Mouse (Mus musculus) midbrain, postnatal 0 days (tissue): ENCODE results near the gene Olfr318. TPM values are rescaled to one million over a fixed set of nuclear protein-coding genes. Genes with fewer than 3 reads are reported as not detected.

Experiments used
- ATAC-seq: fragments of 200-750 bp; cut with Nextera tagmentation; 2 replicates; pipeline ENCODE4 v1.8.0; 2017; ENCODE audit warnings: moderate number of reproducible peaks, mild to moderate bottlenecking, moderate TSS enrichment, moderate library complexity; ENCODE audit not compliant: low FRiP score
- DNase-seq: peaks from one replicate; pipeline ENCODE4 v3.0.0-alpha.2; 2015; ENCODE audit warnings: low spot score
- H3K27ac ChIP-seq: fragments of 300-500 bp; sonication (generic); 2 replicates; pipeline ENCODE4 v1.5.1; 2014; ENCODE audit warnings: low read depth, mild to moderate bottlenecking, low read length, mixed read lengths
- H3K27me3 ChIP-seq: fragments of 300-500 bp; sonication (generic); 2 replicates; pipeline ENCODE4 v1.6.1; 2014; ENCODE audit warnings: low read length, control low read depth, mixed read lengths; ENCODE audit not compliant: insufficient read depth
- H3K36me3 ChIP-seq: fragments of 300-500 bp; sonication (generic); 2 replicates; pipeline ENCODE4 v1.6.1; 2014; ENCODE audit warnings: low read length, control low read depth, mixed read lengths; ENCODE audit not compliant: insufficient read depth
- H3K4me1 ChIP-seq: fragments of 300-500 bp; sonication (generic); 2 replicates; pipeline ENCODE4 v1.6.1; 2014; ENCODE audit warnings: mild to moderate bottlenecking, control low read depth, antibody characterized with exemption, low read length, mixed read lengths; ENCODE audit not compliant: insufficient read depth
- H3K4me2 ChIP-seq: fragments of 300-500 bp; sonication (generic); 2 replicates; pipeline ENCODE4 v1.6.1; 2014; ENCODE audit warnings: low read depth, mild to moderate bottlenecking, low read length, mixed read lengths; ENCODE audit not compliant: poor library complexity, severe bottlenecking
- H3K4me3 ChIP-seq: fragments of 300-500 bp; sonication (generic); 2 replicates; pipeline ENCODE4 v1.5.1; 2014; ENCODE audit warnings: low read depth, mild to moderate bottlenecking, low read length, moderate library complexity
- H3K9ac ChIP-seq: fragments of 300-500 bp; sonication (generic); replicated peaks from 2 replicates; pipeline ENCODE4 v1.6.1; 2014; ENCODE audit warnings: mild to moderate bottlenecking, low read length, moderate library complexity, mixed read lengths; ENCODE audit not compliant: poor library complexity, severe bottlenecking
- H3K9me3 ChIP-seq: fragments of 300-500 bp; sonication (generic); 2 replicates; pipeline ENCODE4 v1.6.1; 2016; ENCODE audit warnings: low read length, control low read depth
- CTCF ChIP-seq: IDR thresholded peaks from 2 replicates; pipeline ENCODE4 v1.5.1; 2016; ENCODE audit warnings: antibody characterized with exemption, mild to moderate bottlenecking
- polyA plus RNA-seq: library from polyadenylated mRNA; unstranded; fragments of >200 nt; fragmentation: Nextera tagmentation; extraction: Ambion mirVana; gene quantifications from 2 replicates; pipeline ENCODE4 v1.2.1, GENCODE M21; 2015
- total RNA-seq: library from RNA; depleted of rRNA; stranded (reverse); fragments of >200 nt; gene quantifications from 2 replicates; pipeline ENCODE4 v1.2.3, GENCODE M21; 2014; rRNA removed

Gene Olfr318
- total and polyA plus RNA-seq, 2 experiments from 2014 or later: not detected

DNA sequence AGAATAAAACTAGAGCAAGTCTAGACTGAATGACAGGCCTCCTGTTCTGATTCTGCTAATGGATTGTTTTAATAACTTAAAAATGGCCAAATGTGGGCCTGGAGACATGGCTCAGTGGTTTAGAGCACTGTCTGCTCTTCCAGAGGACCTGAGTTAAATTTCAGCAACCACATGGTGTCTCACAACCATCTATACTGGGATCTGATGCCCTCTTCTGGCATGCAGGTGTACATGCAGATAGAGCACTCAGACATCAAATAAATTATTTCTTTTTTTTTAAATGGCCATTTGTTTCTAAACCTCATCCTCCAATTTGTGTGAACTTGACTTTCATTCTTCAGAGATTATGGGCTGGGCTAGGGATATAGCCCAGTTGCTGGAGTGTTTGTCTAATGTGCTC, 54.6 kb downstream of the Olfr318 start:
- Histone ChIP-seq H3K4me3 (no peak overlapping the region), H3K4me2 (no peak overlapping the region), H3K4me1 (no peaks in the 10 kb centered on the region), H3K36me3 (no peaks in the 10 kb centered on the region), H3K27me3 (no peaks in the 10 kb centered on the region), H3K27ac (no peak overlapping the region), H3K9ac (no peak overlapping the region), H3K9me3 (no peaks in the 10 kb centered on the region)
- 0 out of 2 replicates have a peak, but pooled peaks have one; percentile 9 for TF ChIP-seq CTCF
- no peak for ATAC-seq
- no peak for DNase-seq

Other genes with a start within 250 kb of the Olfr318 start
- not detected in 2 replicates for gene Olfr332, start 231.5 kb downstream of the Olfr318 start, total RNA-seq
- not detected in 2 replicates for gene Olfr332, start 231.5 kb downstream of the Olfr318 start, polyA plus RNA-seq
- gene Olfr331, start 221.4 kb downstream of the Olfr318 start, total RNA-seq: not detected in 2 replicates
- gene Olfr331, start 221.4 kb downstream of the Olfr318 start, polyA plus RNA-seq: not detected in 2 replicates
- not detected in 2 replicates for gene Olfr330, start 189.2 kb downstream of the Olfr318 start, total RNA-seq
- not detected in 2 replicates for gene Olfr330, start 189.2 kb downstream of the Olfr318 start, polyA plus RNA-seq
- gene Olfr329-ps, start 177.6 kb downstream of the Olfr318 start, total RNA-seq: not detected in 2 replicates
- gene Olfr329-ps, start 177.6 kb downstream of the Olfr318 start, polyA plus RNA-seq: not detected in 2 replicates
- gene Olfr328, start 168.4 kb downstream of the Olfr318 start, total RNA-seq: not detected in 2 replicates
- not detected in 2 replicates for gene Olfr328, start 168.4 kb downstream of the Olfr318 start, polyA plus RNA-seq
- not detected in 2 replicates for gene Olfr224, start 153.5 kb downstream of the Olfr318 start, total RNA-seq
- gene Olfr224, start 153.5 kb downstream of the Olfr318 start, polyA plus RNA-seq: not detected in 2 replicates
- not detected in 2 replicates for gene Olfr325, start 146.3 kb downstream of the Olfr318 start, total RNA-seq
- not detected in 2 replicates for gene Olfr325, start 146.3 kb downstream of the Olfr318 start, polyA plus RNA-seq
- 0.28 and 0.49 TPM in 2 replicates for gene Olfr324, start 128.9 kb downstream of the Olfr318 start, total RNA-seq
- 0.04 and 0.05 TPM in 2 replicates for gene Olfr324, start 128.9 kb downstream of the Olfr318 start, polyA plus RNA-seq
- gene 2210407C18Rik, start 107.9 kb downstream of the Olfr318 start, total RNA-seq: not detected in 2 replicates
- gene 2210407C18Rik, start 107.9 kb downstream of the Olfr318 start, polyA plus RNA-seq: not detected in 2 replicates
- gene Olfr323, start 93.5 kb downstream of the Olfr318 start, total RNA-seq: 0.16 TPM in 1 of 2 replicates, not detected in the other
- gene Olfr323, start 93.5 kb downstream of the Olfr318 start, polyA plus RNA-seq: not detected in 2 replicates
- 0.22 and 0.76 TPM in 2 replicates for gene Trim58, start 83.5 kb downstream of the Olfr318 start, total RNA-seq
- gene Trim58, start 83.5 kb downstream of the Olfr318 start, polyA plus RNA-seq: 0.20 and 0.38 TPM in 2 replicates
- gene Olfr322, start 65.2 kb downstream of the Olfr318 start, total RNA-seq: not detected in 2 replicates
- gene Olfr322, start 65.2 kb downstream of the Olfr318 start, polyA plus RNA-seq: not detected in 2 replicates
- gene Olfr320, start 42.9 kb downstream of the Olfr318 start, total RNA-seq: not detected in 2 replicates
- gene Olfr320, start 42.9 kb downstream of the Olfr318 start, polyA plus RNA-seq: not detected in 2 replicates
- not detected in 2 replicates for gene Olfr319, start 24.9 kb downstream of the Olfr318 start, total RNA-seq
- gene Olfr319, start 24.9 kb downstream of the Olfr318 start, polyA plus RNA-seq: not detected in 2 replicates
- gene Olfr317, start 15.2 kb upstream of the Olfr318 start, total RNA-seq: 0.11 and 0.14 TPM in 2 replicates
- gene Olfr317, start 15.2 kb upstream of the Olfr318 start, polyA plus RNA-seq: 0.12 and 0.15 TPM in 2 replicates
- gene Olfr316, start 28.7 kb upstream of the Olfr318 start, total RNA-seq: not detected in 2 replicates
- not detected in 2 replicates for gene Olfr316, start 28.7 kb upstream of the Olfr318 start, polyA plus RNA-seq
- not detected in 2 replicates for gene Olfr315, start 49.2 kb upstream of the Olfr318 start, total RNA-seq
- not detected in 2 replicates for gene Olfr315, start 49.2 kb upstream of the Olfr318 start, polyA plus RNA-seq
- gene Olfr314, start 58.9 kb upstream of the Olfr318 start, total RNA-seq: not detected in 2 replicates
- not detected in 2 replicates for gene Olfr314, start 58.9 kb upstream of the Olfr318 start, polyA plus RNA-seq
- gene Fam183b, start 77.9 kb upstream of the Olfr318 start, total RNA-seq: 2.6 and 3.1 TPM in 2 replicates
- gene Fam183b, start 77.9 kb upstream of the Olfr318 start, polyA plus RNA-seq: 17.3 and 17.7 TPM in 2 replicates
- not detected in 2 replicates for gene Olfr313, start 91.0 kb upstream of the Olfr318 start, total RNA-seq
- not detected in 2 replicates for gene Olfr313, start 91.0 kb upstream of the Olfr318 start, polyA plus RNA-seq
- gene Olfr312, start 105.2 kb upstream of the Olfr318 start, total RNA-seq: not detected in 2 replicates
- gene Olfr312, start 105.2 kb upstream of the Olfr318 start, polyA plus RNA-seq: not detected in 2 replicates
- gene Olfr311, start 115.2 kb upstream of the Olfr318 start, total RNA-seq: not detected in 2 replicates
- not detected in 2 replicates for gene Olfr311, start 115.2 kb upstream of the Olfr318 start, polyA plus RNA-seq
- 13.6 and 20.2 TPM in 2 replicates for gene Gm12258, start 123.1 kb upstream of the Olfr318 start, total RNA-seq
- gene Gm12258, start 123.1 kb upstream of the Olfr318 start, polyA plus RNA-seq: 10.5 and 13.5 TPM in 2 replicates
- 10.1 and 14.9 TPM in 2 replicates for gene 2810021J22Rik, start 143.2 kb upstream of the Olfr318 start, total RNA-seq
- gene 2810021J22Rik, start 143.2 kb upstream of the Olfr318 start, polyA plus RNA-seq: 6.8 and 7.4 TPM in 2 replicates
- 9.1 and 9.5 TPM in 2 replicates for gene Zfp39, start 180.2 kb upstream of the Olfr318 start, total RNA-seq
- 5.3 and 7.5 TPM in 2 replicates for gene Zfp39, start 180.2 kb upstream of the Olfr318 start, polyA plus RNA-seq
- 0.16 and 0.24 TPM in 2 replicates for gene Btnl10, start 193.9 kb upstream of the Olfr318 start, total RNA-seq
- not detected in 2 replicates for gene Btnl10, start 193.9 kb upstream of the Olfr318 start, polyA plus RNA-seq
- gene Rnf187, start 214.9 kb upstream of the Olfr318 start, total RNA-seq: 925 and 964 TPM in 2 replicates
- 700 and 703 TPM in 2 replicates for gene Rnf187, start 214.9 kb upstream of the Olfr318 start, polyA plus RNA-seq
- 552 and 1,117 TPM in 2 replicates for gene Hist3h2ba, start 224.9 kb upstream of the Olfr318 start, total RNA-seq
- gene Hist3h2ba, start 224.9 kb upstream of the Olfr318 start, polyA plus RNA-seq: 114 and 126 TPM in 2 replicates
- 163 and 242 TPM in 2 replicates for gene Hist3h2a, start 230.7 kb upstream of the Olfr318 start, total RNA-seq
- gene Hist3h2a, start 230.7 kb upstream of the Olfr318 start, polyA plus RNA-seq: 42.0 and 46.2 TPM in 2 replicates
- gene Trim17, start 230.7 kb upstream of the Olfr318 start, total RNA-seq: 2.2 and 6.2 TPM in 2 replicates
- 0.67 and 0.72 TPM in 2 replicates for gene Trim17, start 230.7 kb upstream of the Olfr318 start, polyA plus RNA-seq